Mouse (Mus musculus): ENCODE data around the gene Napepld.

DNA sequence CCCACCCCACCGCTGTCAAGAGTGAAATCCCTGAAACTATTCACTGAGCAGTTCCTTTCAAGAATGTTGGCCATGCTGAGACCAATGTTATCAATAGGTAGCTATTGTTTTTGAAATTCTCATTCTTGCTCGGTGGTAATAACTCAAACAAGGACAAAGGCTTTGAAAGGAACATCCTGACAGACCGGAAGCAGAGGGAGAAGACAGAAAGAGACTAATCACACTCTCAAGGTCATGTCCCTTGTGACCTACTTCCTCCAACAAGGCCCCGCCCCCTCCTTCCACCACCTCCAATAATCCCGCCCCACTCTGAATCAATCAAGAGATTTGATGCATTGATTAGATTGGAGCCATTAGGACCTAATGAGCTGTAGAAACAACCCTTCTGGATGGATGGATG is 17.4 kb upstream of the Napepld start:
- TF ChIP-seq CTCF (IDR thresholded peaks at IDR 0.05; ENCODE audit: borderline replicate concordance, extremely low read depth, insufficient read depth, insufficient read length) (no peak), POLR2A (IDR thresholded peaks at IDR 0.05; ENCODE audit: borderline replicate concordance, extremely low read depth, insufficient read depth, insufficient read length, poor library complexity, severe bottlenecking) (no peak)

All from brain, embryonic 14.5 days (tissue).